Mouse (Mus musculus) MEL (cell line): ENCODE measurements at regions not wholly inside any gene's neighbourhood (a gene's known extent, or its start where the extent isn't known, plus 50 kb on each side); places are given as distances from the start of the nearest gene placed in this dataset.

Experiments used
- DNase-seq: peaks from one replicate; pipeline ENCODE4 v3.0.0; 2011; ENCODE audit warnings: low read depth, low spot score
- H3K27ac ChIP-seq: 2 replicates; pipeline ENCODE4 v1.5.1; 2012; ENCODE audit warnings: low read depth, mild to moderate bottlenecking, control low read depth, low read length, moderate library complexity; ENCODE audit not compliant: control insufficient read depth
- H3K27me3 ChIP-seq, 2 experiments: fragments of 150-350 bp in 1 of 2; sonication (generic) in 1 of 2; 2 replicates each; pipeline ENCODE4 v1.6.1; 2012; ENCODE audit warnings: low read length in 2 of 2, mild to moderate bottlenecking in 2 of 2, improper control_type of control experiment in 1 of 2, moderate library complexity in 1 of 2; ENCODE audit not compliant: insufficient read depth in 2 of 2, control insufficient read depth in 1 of 2
- H3K36me3 ChIP-seq, 2 experiments: 2 replicates each; pipeline ENCODE4 v1.6.1; 2012 to 2014; ENCODE audit warnings: low read length in 2 of 2, improper control_type of control experiment in 1 of 2, inconsistent platforms in 1 of 2, mild to moderate bottlenecking in 1 of 2; ENCODE audit not compliant: insufficient read depth in 2 of 2, control insufficient read depth in 1 of 2
- H3K4me1 ChIP-seq, 2 experiments: fragments of 150-350 bp in 1 of 2; sonication (generic) in 1 of 2; 2 replicates each; pipeline ENCODE4 v1.6.1; 2012; ENCODE audit warnings: low read length in 2 of 2, improper control_type of control experiment in 1 of 2, mild to moderate bottlenecking in 1 of 2; ENCODE audit not compliant: insufficient read depth in 2 of 2, control insufficient read depth in 1 of 2
- H3K4me3 ChIP-seq, 2 experiments: fragments of 150-350 bp in 1 of 2; sonication (generic) in 1 of 2; 2 replicates each; pipeline ENCODE4 v1.5.1; 2012; ENCODE audit warnings: low read depth in 2 of 2, low read length in 2 of 2, mild to moderate bottlenecking in 2 of 2, moderate library complexity in 2 of 2, control low read depth in 1 of 2, improper control_type of control experiment in 1 of 2; ENCODE audit not compliant: control insufficient read depth in 1 of 2, insufficient read depth in 1 of 2
- H3K79me2 ChIP-seq: 2 replicates; pipeline ENCODE4 v1.6.1; 2012; ENCODE audit warnings: mild to moderate bottlenecking, low read length, moderate library complexity; ENCODE audit not compliant: control insufficient read depth, poor library complexity, insufficient read depth
- H3K9ac ChIP-seq: 2 replicates; pipeline ENCODE4 v1.6.1; 2012; ENCODE audit warnings: low read depth, mild to moderate bottlenecking, control low read depth, low read length, moderate library complexity; ENCODE audit not compliant: control insufficient read depth, poor library complexity, severe bottlenecking
- H3K9me3 ChIP-seq: fragments of 150-350 bp; sonication (generic); replicated peaks from 2 replicates; pipeline ENCODE4 v1.6.1; 2012; ENCODE audit warnings: mild to moderate bottlenecking, low read length, improper control_type of control experiment, moderate library complexity; ENCODE audit not compliant: insufficient read depth
- CTCF ChIP-seq, 3 experiments: IDR thresholded peaks in 2 of 3; conservative IDR thresholded peaks in 1 of 3; 2 replicates each; pipeline ENCODE4 v1.5.1; 2011 to 2012; ENCODE audit warnings: low read length in 3 of 3, low read depth in 2 of 3, mild to moderate bottlenecking in 2 of 3, improper control_type of control experiment in 1 of 3, inconsistent platforms in 1 of 3, mixed read lengths in 1 of 3, moderate library complexity in 1 of 3; ENCODE audit not compliant: control insufficient read depth in 1 of 3, insufficient read depth in 1 of 3, poor library complexity in 1 of 3, severe bottlenecking in 1 of 3
- ELF1 ChIP-seq: IDR thresholded peaks from 2 replicates; pipeline ENCODE4 v1.6.1; 2014; ENCODE audit warnings: low read depth, mild to moderate bottlenecking, inconsistent platforms, low read length, improper control_type of control experiment, moderate library complexity
- EP300 ChIP-seq, 2 experiments: IDR thresholded peaks; 2 replicates each; pipeline ENCODE4 v1.6.1; 2011; ENCODE audit warnings: improper control_type of control experiment in 2 of 2, low read length in 2 of 2, low read depth in 1 of 2, mild to moderate bottlenecking in 1 of 2
- ETS1 ChIP-seq: IDR thresholded peaks from 2 replicates; pipeline ENCODE4 v1.6.1; 2012; ENCODE audit warnings: low read depth, mild to moderate bottlenecking, inconsistent platforms, low read length, improper control_type of control experiment, moderate library complexity
- GATA1 ChIP-seq: IDR thresholded peaks from 2 replicates; pipeline ENCODE4 v1.6.1; 2011; ENCODE audit warnings: low read depth, low read length, improper control_type of control experiment
- JUND ChIP-seq: IDR thresholded peaks from 2 replicates; pipeline ENCODE4 v1.6.1; 2011; ENCODE audit warnings: low read depth, mild to moderate bottlenecking, improper control_type of control experiment, low read length
- MAFK ChIP-seq: IDR thresholded peaks from 2 replicates; pipeline ENCODE4 v1.6.1; 2011; ENCODE audit warnings: low read depth, mild to moderate bottlenecking, low read length, improper control_type of control experiment, borderline replicate concordance
- MAX ChIP-seq: IDR thresholded peaks from 2 replicates; pipeline ENCODE4 v1.6.1; 2011; ENCODE audit warnings: low read length, improper control_type of control experiment
- MAZ ChIP-seq: IDR thresholded peaks from 2 replicates; pipeline ENCODE4 v1.6.1; 2012; ENCODE audit warnings: low read depth, mild to moderate bottlenecking, inconsistent platforms, low read length, improper control_type of control experiment
- MEF2A ChIP-seq: IDR thresholded peaks from 2 replicates; pipeline ENCODE4 v1.6.1; 2014; ENCODE audit warnings: low read depth, mild to moderate bottlenecking, inconsistent platforms, low read length, improper control_type of control experiment; ENCODE audit not compliant: poor library complexity, insufficient replicate concordance, severe bottlenecking; ENCODE audit errors: extremely low read depth
- MYB ChIP-seq: IDR thresholded peaks from 2 replicates; pipeline ENCODE4 v1.6.1; 2011; ENCODE audit warnings: mild to moderate bottlenecking, low read depth, low read length, improper control_type of control experiment
- MYC ChIP-seq: IDR thresholded peaks from 2 replicates; pipeline ENCODE4 v1.6.1; 2011; ENCODE audit warnings: low read depth, mild to moderate bottlenecking, low read length, improper control_type of control experiment, moderate library complexity
- NELFE ChIP-seq: IDR thresholded peaks from 2 replicates; pipeline ENCODE4 v1.6.1; 2011; ENCODE audit warnings: low read depth, low read length, improper control_type of control experiment
- NRF1 ChIP-seq: IDR thresholded peaks from 2 replicates; pipeline ENCODE4 v1.6.1; 2014; ENCODE audit warnings: low read depth, mild to moderate bottlenecking, inconsistent platforms, low read length, improper control_type of control experiment, moderate library complexity; ENCODE audit not compliant: poor library complexity, insufficient read depth, severe bottlenecking
- POLR2A ChIP-seq, 2 experiments: IDR thresholded peaks; 2 replicates each; pipeline ENCODE4 v1.6.1; 2011 to 2012; ENCODE audit warnings: low read length in 2 of 2, mild to moderate bottlenecking in 2 of 2, control low read depth in 1 of 2, improper control_type of control experiment in 1 of 2, low read depth in 1 of 2, moderate library complexity in 1 of 2; ENCODE audit not compliant: control insufficient read depth in 1 of 2, insufficient read depth in 1 of 2, poor library complexity in 1 of 2
- POLR2AphosphoS5 ChIP-seq: IDR thresholded peaks from 2 replicates; pipeline ENCODE4 v1.6.1; 2012; ENCODE audit warnings: low read depth, borderline replicate concordance, mild to moderate bottlenecking, inconsistent platforms, low read length, moderate library complexity, mixed read lengths
- RCOR1 ChIP-seq: IDR thresholded peaks from 2 replicates; pipeline ENCODE4 v1.6.1; 2012; ENCODE audit warnings: low read depth, mild to moderate bottlenecking, inconsistent platforms, low read length, improper control_type of control experiment
- SIN3A ChIP-seq: IDR thresholded peaks from 2 replicates; pipeline ENCODE4 v1.6.1; 2012; ENCODE audit warnings: low read length, improper control_type of control experiment, inconsistent platforms
- SMC3 ChIP-seq: IDR thresholded peaks from 2 replicates; pipeline ENCODE4 v1.6.1; 2011; ENCODE audit warnings: low read depth, low read length, improper control_type of control experiment
- TAL1 ChIP-seq: IDR thresholded peaks from 2 replicates; pipeline ENCODE4 v1.6.1; 2012; ENCODE audit warnings: mild to moderate bottlenecking, inconsistent platforms, low read length, moderate library complexity, mixed read lengths
- ZKSCAN1 ChIP-seq: IDR thresholded peaks from 2 replicates; pipeline ENCODE4 v1.6.1; 2012; ENCODE audit warnings: low read depth, mild to moderate bottlenecking, inconsistent platforms, low read length, improper control_type of control experiment, moderate library complexity

DNA sequence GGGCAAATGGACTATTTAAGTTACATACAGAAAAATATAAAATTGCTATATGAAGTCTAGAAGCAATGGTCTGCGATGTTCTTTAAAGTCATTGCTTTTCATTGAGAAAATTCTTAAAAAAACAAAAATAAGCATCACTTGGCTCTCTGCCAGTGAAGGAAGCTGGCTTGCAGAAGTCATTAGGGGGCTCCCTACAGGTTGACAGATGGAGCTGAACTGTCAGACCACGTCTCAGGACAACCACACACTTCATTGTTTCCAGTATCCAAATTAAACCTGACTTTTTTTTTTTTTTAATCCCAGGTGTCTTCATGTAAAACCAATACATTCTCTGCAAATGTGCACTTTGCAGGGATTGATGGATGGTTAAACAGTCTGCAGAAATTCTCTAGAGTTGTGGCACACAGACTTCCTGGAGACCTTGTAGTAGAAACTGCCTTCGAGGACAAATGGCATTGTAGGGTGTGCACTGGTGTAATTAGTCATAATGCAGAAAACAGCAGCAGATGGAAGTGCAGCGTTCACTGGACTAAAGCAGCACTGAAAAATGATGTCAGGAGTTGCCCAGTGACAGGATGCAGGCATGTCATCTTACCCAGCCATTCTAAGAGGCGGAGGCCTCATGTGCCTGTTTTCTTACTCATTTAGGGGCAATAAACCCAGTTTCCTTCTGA is 203.4 kb upstream of the Impg1 start (continued):
- no peak for TF ChIP-seq MAZ
- no peak for TF ChIP-seq ELF1

DNA sequence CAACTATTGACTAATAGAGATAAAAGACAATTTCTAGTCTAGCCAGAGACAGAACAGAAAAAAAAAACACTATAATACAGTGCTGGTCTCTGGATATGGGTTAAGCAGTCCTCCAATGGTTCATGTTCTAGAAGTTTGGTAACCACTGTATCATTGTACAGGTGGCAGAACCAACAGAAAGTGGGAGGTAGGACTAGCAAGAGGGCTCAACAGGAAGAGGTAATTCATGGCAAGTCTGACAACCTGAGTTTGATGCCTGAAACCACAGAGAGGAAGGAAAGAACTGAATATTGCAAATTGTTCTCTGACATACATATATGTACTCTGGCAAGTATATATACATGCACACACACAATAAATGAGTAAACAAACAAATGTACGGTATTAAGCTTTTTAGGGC is 193.5 kb upstream of the Impg1 start:
- TF ChIP-seq CTCF (IDR thresholded peaks at IDR 0.05 in 2 of 3, conservative IDR thresholded peaks at IDR 0.05 in 1 of 3; ENCODE audit: control insufficient read depth in 1 of 3, insufficient read depth in 1 of 3, low read depth in 2 of 3, low read length in 3 of 3, poor library complexity in 1 of 3, severe bottlenecking in 1 of 3): no peak
- no peak for TF ChIP-seq TAL1
- TF ChIP-seq EP300 (IDR thresholded peaks at IDR 0.05; ENCODE audit: low read depth in 1 of 2, low read length in 2 of 2): no peak
- TF ChIP-seq MAX: no peak
- no peak for TF ChIP-seq ZKSCAN1
- TF ChIP-seq MAFK: no peak
- TF ChIP-seq SIN3A: no peak
- no peak for TF ChIP-seq MYC
- no peak for TF ChIP-seq POLR2AphosphoS5
- no peak for TF ChIP-seq MYB
- TF ChIP-seq POLR2A (IDR thresholded peaks at IDR 0.05; ENCODE audit: control insufficient read depth in 1 of 2, insufficient read depth in 1 of 2, low read depth in 1 of 2, low read length in 2 of 2, poor library complexity in 1 of 2): no peak
- TF ChIP-seq MAZ: no peak
- no peak for TF ChIP-seq MEF2A
- no peak for TF ChIP-seq SMC3
- no peak for TF ChIP-seq NELFE
- TF ChIP-seq RCOR1: no peak
- no peak for TF ChIP-seq NRF1
- TF ChIP-seq JUND: no peak
- no peak for TF ChIP-seq ETS1
- no peak for TF ChIP-seq GATA1
- TF ChIP-seq, all 39 proteins: peak for 0

More for the DNA sequence above, 193.5 kb upstream of the Impg1 start:
- Histone ChIP-seq H3K27ac (no peak overlapping the region), H3K79me2 (no peaks in the 10 kb centered on the region), H3K36me3 (no peaks in the 10 kb centered on the region), H3K4me3 (no peak overlapping the region), H3K27me3 (peaks cover 0 to under 1% of the 10 kb centered on the region in 2 experiments; a peak in 1 of 4 replicates), H3K9ac (no peak overlapping the region), H3K4me1 (no peaks in the 10 kb centered on the region), H3K9me3 (no peaks in the 10 kb centered on the region)
- no peak for DNase-seq
